Mouse (Mus musculus): Measurements from ENCODE around the gene Phactr3. TPM values are rescaled to one million over a fixed set of nuclear protein-coding genes. Genes with fewer than 3 reads are reported as not detected.
"Not testable (repeated sequence)": the region's sequence is repeated elsewhere in the genome, so short reads cannot be mapped to it uniquely, and the experiment has no call there.

Phactr3 gene
- polyA plus RNA-seq, 1 experiment from 2014 or later: 0.38 TPM

DNA sequence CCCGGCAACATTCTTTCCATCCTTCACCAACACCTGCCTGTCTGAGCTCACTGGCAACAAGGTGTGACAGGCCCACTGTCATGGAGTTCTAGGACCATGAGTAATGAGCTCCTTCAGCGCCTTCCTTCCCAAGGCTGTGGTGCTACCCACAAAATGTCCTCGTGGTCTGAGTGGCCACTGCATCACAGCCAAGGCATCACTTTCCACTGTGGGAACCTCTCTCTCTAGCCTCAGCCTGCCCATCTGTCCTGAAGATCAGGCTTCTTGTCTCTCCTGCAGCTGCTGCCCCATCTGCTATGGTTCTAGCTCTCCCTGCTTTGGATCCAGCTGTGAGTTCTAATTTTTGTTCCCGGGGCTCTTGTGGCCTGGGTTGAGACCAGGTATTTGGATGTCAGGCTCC is 206.0 kb downstream of the Phactr3 start:
- 79% methylated on average over 4 of the region's 4 CpGs for WGBS
- no peak for ATAC-seq (ENCODE audit: insufficient number of reproducible peaks, low FRiP score, low TSS enrichment, low read depth)
- Histone ChIP-seq H3K36me3 (no peaks in the 10 kb centered on the region), H3K4me3 (no peak overlapping the region), H3K9me3 (no peaks in the 10 kb centered on the region), H3K27me3 (no peaks in the 10 kb centered on the region), H3K4me1 (peaks cover 10% of the 10 kb centered on the region), H3K9ac (no peak overlapping the region), H3K27ac (no peak overlapping the region), H3K4me2 (no peak overlapping the region)

- ATAC-seq (ENCODE audit: insufficient number of reproducible peaks, low FRiP score, low TSS enrichment, low read depth): no peak
- Histone ChIP-seq H3K4me3 (no peak overlapping the region), H3K27me3 (no peaks in the 10 kb centered on the region), H3K4me2 (no peak overlapping the region), H3K9me3 (no peaks in the 10 kb centered on the region), H3K9ac (no peak overlapping the region), H3K4me1 (peaks cover 10% of the 10 kb centered on the region), H3K36me3 (no peaks in the 10 kb centered on the region), H3K27ac (no peak overlapping the region)
- WGBS: 95% methylated on average over 10 of the region's 10 CpGs
Measured at GRCm38 (mm10) chr2:178326067-178326466, 207.3 kb downstream of the Phactr3 start.

DNA sequence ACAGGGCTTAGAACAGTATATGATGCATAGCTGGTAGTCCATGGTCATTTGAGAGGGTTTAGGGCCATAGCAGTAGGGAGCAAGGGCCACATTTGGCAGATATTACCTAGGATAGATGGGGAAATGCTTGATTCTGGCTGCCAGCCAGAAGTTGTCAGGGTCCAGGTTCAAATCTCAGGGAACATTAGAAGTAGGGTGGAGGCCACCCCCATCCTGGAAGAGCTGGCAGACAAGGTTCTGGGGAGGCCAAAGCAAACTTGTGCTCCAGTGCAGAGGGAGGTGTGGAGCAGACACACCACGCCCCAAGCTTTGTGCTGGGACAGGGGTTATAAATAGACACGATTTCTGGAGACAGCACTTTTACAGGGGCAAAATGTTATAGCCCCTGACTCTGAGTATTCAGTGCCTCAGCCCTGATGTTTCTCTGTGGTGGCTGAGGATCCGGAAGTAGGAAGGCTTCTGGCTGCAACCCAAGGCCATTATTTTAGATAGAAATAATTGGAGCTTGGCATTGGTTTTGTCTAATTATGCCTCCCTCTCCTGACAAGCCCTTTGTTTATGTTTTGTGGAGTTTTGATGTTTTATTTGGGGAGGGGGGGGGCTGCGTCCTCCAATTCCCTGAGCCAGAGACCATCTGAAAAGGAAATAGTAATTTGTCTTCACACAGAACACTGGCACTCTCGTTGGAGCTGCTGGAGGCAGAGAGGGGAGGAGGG is 208.1 kb downstream of the Phactr3 start:
- WGBS: 7% methylated on average over 5 of the region's 5 CpGs
- Histone ChIP-seq H3K36me3 (no peaks in the 10 kb centered on the region), H3K4me1 (peaks cover 10% of the 10 kb centered on the region), H3K4me2 (no peak overlapping the region), H3K9ac (no peak overlapping the region), H3K9me3 (no peaks in the 10 kb centered on the region), H3K27me3 (no peaks in the 10 kb centered on the region), H3K27ac (no peak overlapping the region), H3K4me3 (no peak overlapping the region)
- ATAC-seq (ENCODE audit: insufficient number of reproducible peaks, low FRiP score, low TSS enrichment, low read depth): 0 out of 2 replicates have a peak, but pooled peaks have one; percentile 36

GRCm38 (mm10) chr2:178327466-178328040 is 208.8 kb downstream of the Phactr3 start:
- WGBS: 16% methylated on average over 12 of the region's 12 CpGs
- H3K36me3 ChIP-seq: no peaks in the 10 kb centered on the region
- peak; percentile 41; the same call in 1 of the 2 replicates for ATAC-seq (ENCODE audit: insufficient number of reproducible peaks, low FRiP score, low TSS enrichment, low read depth)
- H3K9ac ChIP-seq: no peak overlapping the region
- H3K4me1 ChIP-seq: peaks cover 10% of the 10 kb centered on the region
- no peak overlapping the region for H3K27ac ChIP-seq
- no peaks in the 10 kb centered on the region for H3K9me3 ChIP-seq
- no peak overlapping the region for H3K4me3 ChIP-seq
- H3K4me2 ChIP-seq: no peak overlapping the region
- no peaks in the 10 kb centered on the region for H3K27me3 ChIP-seq

GRCm38 (mm10) chr2:178329551-178329950 is 210.8 kb downstream of the Phactr3 start:
- Histone ChIP-seq H3K4me1 (peaks cover 10% of the 10 kb centered on the region), H3K36me3 (no peaks in the 10 kb centered on the region), H3K4me3 (no peak overlapping the region), H3K27me3 (no peaks in the 10 kb centered on the region), H3K9ac (no peak overlapping the region), H3K9me3 (no peaks in the 10 kb centered on the region), H3K4me2 (no peak overlapping the region), H3K27ac (no peak overlapping the region)
- WGBS: 84% methylated on average over 5 of the region's 5 CpGs
- no peak for ATAC-seq (ENCODE audit: insufficient number of reproducible peaks, low FRiP score, low TSS enrichment, low read depth)

GRCm38 (mm10) chr2:178329986-178330385 is 211.2 kb downstream of the Phactr3 start:
- Histone ChIP-seq H3K4me3 (no peak overlapping the region), H3K27ac (no peak overlapping the region), H3K4me1 (peaks cover 10% of the 10 kb centered on the region), H3K36me3 (no peaks in the 10 kb centered on the region), H3K9me3 (no peaks in the 10 kb centered on the region), H3K4me2 (no peak overlapping the region), H3K27me3 (no peaks in the 10 kb centered on the region), H3K9ac (no peak overlapping the region)
- ATAC-seq (ENCODE audit: insufficient number of reproducible peaks, low FRiP score, low TSS enrichment, low read depth): no peak
- WGBS: 43% methylated on average over 1 of the region's 1 CpGs

DNA sequence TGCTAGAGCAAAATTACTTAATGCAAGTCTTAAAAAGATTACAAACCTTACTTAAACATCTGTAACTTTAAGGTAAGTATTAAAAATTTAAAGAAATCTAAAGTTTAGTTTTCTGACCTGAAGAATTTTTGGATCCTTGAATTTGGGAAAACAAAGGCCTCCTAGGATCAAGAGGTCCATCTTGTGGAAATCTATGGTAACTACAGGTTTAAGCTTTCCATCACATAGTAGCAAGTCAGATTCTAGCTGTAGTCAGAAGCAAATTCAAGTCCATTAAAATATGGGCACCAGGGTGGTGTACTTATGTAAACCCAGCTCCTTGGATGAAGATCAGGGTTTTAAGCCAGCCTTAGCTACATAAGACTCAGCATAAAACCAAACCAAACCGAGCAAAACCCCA is 219.1 kb downstream of the Phactr3 start:
- H3K4me1 ChIP-seq: no peaks in the 10 kb centered on the region
- H3K36me3 ChIP-seq: no peaks in the 10 kb centered on the region
- no peaks in the 10 kb centered on the region for H3K9me3 ChIP-seq
- no peak overlapping the region for H3K4me3 ChIP-seq
- no peak for ATAC-seq (ENCODE audit: insufficient number of reproducible peaks, low FRiP score, low TSS enrichment, low read depth)
- H3K27ac ChIP-seq: no peak overlapping the region
- H3K4me2 ChIP-seq: no peak overlapping the region
- H3K27me3 ChIP-seq: no peaks in the 10 kb centered on the region
- 24% methylated on average over 1 of the region's 1 CpGs for WGBS
- no peak overlapping the region for H3K9ac ChIP-seq

DNA sequence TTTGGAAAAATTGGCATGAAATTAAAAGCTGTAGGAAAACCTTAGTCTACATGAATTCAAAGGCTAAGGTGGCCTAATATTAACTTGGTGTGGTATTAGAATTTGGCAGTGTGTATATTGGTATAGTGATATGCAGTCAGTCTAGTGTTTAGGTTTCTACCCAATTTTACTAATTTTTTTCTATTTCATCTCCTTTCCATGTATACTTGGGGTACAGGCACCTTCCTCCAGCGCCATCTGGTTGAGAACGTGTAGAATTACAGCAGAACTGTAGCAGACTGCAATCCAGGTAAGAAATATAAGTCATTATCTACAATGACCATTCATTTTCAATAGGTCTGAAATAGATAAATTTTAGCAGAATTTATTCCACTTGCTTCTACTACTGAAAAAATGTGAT is 220.3 kb downstream of the Phactr3 start:
- WGBS: 3% methylated on average over 2 of the region's 2 CpGs
- H3K4me2 ChIP-seq: no peak overlapping the region

GRCm38 (mm10) chr2:178342105-178342504 is 223.3 kb downstream of the Phactr3 start:
- not testable (repeated sequence) for H3K27me3 ChIP-seq; H3K36me3 ChIP-seq; H3K9ac ChIP-seq; H3K4me2 ChIP-seq; H3K27ac ChIP-seq; ATAC-seq (ENCODE audit: insufficient number of reproducible peaks, low FRiP score, low TSS enrichment, low read depth); H3K4me3 ChIP-seq; H3K9me3 ChIP-seq; H3K4me1 ChIP-seq

More for the DNA sequence above, 220.3 kb downstream of the Phactr3 start:
- no peaks in the 10 kb centered on the region for H3K9me3 ChIP-seq
- H3K36me3 ChIP-seq: no peaks in the 10 kb centered on the region
- ATAC-seq (ENCODE audit: insufficient number of reproducible peaks, low FRiP score, low TSS enrichment, low read depth): no peak
- H3K27me3 ChIP-seq: no peaks in the 10 kb centered on the region
- no peak overlapping the region for H3K27ac ChIP-seq
- no peaks in the 10 kb centered on the region for H3K4me1 ChIP-seq
- H3K9ac ChIP-seq: no peak overlapping the region
- H3K4me3 ChIP-seq: no peak overlapping the region

- Histone ChIP-seq H3K4me1 (no peaks in the 10 kb centered on the region), H3K36me3 (no peaks in the 10 kb centered on the region), H3K27me3 (no peaks in the 10 kb centered on the region), H3K4me3 (no peak overlapping the region), H3K27ac (no peak overlapping the region), H3K9ac (no peak overlapping the region), H3K9me3 (no peaks in the 10 kb centered on the region), H3K4me2 (no peak overlapping the region)
- ATAC-seq (ENCODE audit: insufficient number of reproducible peaks, low FRiP score, low TSS enrichment, low read depth): no peak
- WGBS: 42% methylated on average over 4 of the region's 4 CpGs
Measured at GRCm38 (mm10) chr2:178342597-178342996, 223.8 kb downstream of the Phactr3 start.
